Mouse (Mus musculus) MEL (cell line): ENCODE results near the gene Rcl1.

Source experiments
- CTCF ChIP-seq, 3 experiments: IDR thresholded peaks in 2 of 3; conservative IDR thresholded peaks in 1 of 3; 2 replicates each; pipeline ENCODE4 v1.5.1; 2011 to 2012; ENCODE audit warnings: low read length in 3 of 3, low read depth in 2 of 3, mild to moderate bottlenecking in 2 of 3, improper control_type of control experiment in 1 of 3, inconsistent platforms in 1 of 3, mixed read lengths in 1 of 3, moderate library complexity in 1 of 3; ENCODE audit not compliant: control insufficient read depth in 1 of 3, insufficient read depth in 1 of 3, poor library complexity in 1 of 3, severe bottlenecking in 1 of 3
- TCF12 ChIP-seq: IDR thresholded peaks from 2 replicates; pipeline ENCODE4 v1.6.1; 2014; ENCODE audit warnings: low read depth, mild to moderate bottlenecking, inconsistent platforms, low read length, improper control_type of control experiment, moderate library complexity

GRCm38 (mm10) chr19:29131171-29131570, 30.0 kb downstream of the Rcl1 start:
- TF ChIP-seq CTCF (IDR thresholded peaks at IDR 0.05 in 2 of 3, conservative IDR thresholded peaks at IDR 0.05 in 1 of 3; ENCODE audit: control insufficient read depth in 1 of 3, insufficient read depth in 1 of 3, low read depth in 2 of 3, low read length in 3 of 3, poor library complexity in 1 of 3, severe bottlenecking in 1 of 3) (no peak), TCF12 (no peak)
